Mouse (Mus musculus): Measurements from ENCODE around the gene Tenm4. TPM values are rescaled to one million over a fixed set of nuclear protein-coding genes. Genes with fewer than 3 reads are reported as not detected.

The Tenm4 gene
- total and polyA plus RNA-seq, 2 experiments from 2014 or later, result 1.4 to 5.9 TPM

DNA sequence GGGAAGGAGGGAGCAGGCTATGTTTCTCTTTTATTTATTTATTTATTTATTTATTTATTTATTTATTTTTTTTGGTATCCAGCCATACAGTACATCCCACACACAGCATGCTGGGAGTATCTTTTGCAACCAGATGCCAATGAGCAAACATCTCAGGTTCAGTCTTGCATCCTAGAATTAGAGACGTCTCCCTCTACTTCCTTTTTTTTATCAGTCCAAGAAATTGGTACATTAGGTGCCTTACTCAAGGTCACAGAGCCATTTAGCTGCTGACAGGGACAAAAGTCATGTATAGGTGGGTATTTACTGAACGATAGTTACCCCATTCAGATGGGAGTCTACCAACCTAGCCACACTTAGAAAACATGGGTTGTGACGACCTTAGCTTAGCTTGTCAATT, 517.1 kb downstream of the Tenm4 start:
- ATAC-seq (ENCODE audit: insufficient read depth, low read depth), result no peak
- no peak for TF ChIP-seq CTCF (IDR thresholded peaks at IDR 0.05; ENCODE audit: low read depth)
- DNase-seq (ENCODE audit: low spot score), result no peak
- no peaks in the 10 kb centered on the region for H3K36me3 ChIP-seq (replicated peaks; ENCODE audit: control insufficient read depth, insufficient read depth, low read length)
- no peak overlapping the region for H3K4me3 ChIP-seq (ENCODE audit: low read depth, low read length)
- no peak overlapping the region for H3K9ac ChIP-seq (replicated peaks; ENCODE audit: low read depth, low read length)
- no peak overlapping the region for H3K27ac ChIP-seq (ENCODE audit: low read depth)
- no peak overlapping the region for H3K4me2 ChIP-seq (ENCODE audit: low read depth, low read length)
- no peaks in the 10 kb centered on the region for H3K9me3 ChIP-seq (replicated peaks; ENCODE audit: control insufficient read depth, low read length)
- H3K4me1 ChIP-seq (ENCODE audit: control insufficient read depth, insufficient read depth), result no peaks in the 10 kb centered on the region
- 79% methylated on average over 3 of the region's 3 CpGs for WGBS
- H3K27me3 ChIP-seq (ENCODE audit: control insufficient read depth, insufficient read depth, low read length), result peaks cover 23% of the 10 kb centered on the region; the same call in 1 of the 2 replicates

GRCm38 (mm10) chr7:96701097-96701845, 530.2 kb downstream of the Tenm4 start:
- 69% methylated on average over 8 of the region's 8 CpGs for WGBS
- TF ChIP-seq CTCF (IDR thresholded peaks at IDR 0.05; ENCODE audit: low read depth) (no peak), EP300 (IDR thresholded peaks at IDR 0.05; ENCODE audit: low read depth) (no peak)

DNA sequence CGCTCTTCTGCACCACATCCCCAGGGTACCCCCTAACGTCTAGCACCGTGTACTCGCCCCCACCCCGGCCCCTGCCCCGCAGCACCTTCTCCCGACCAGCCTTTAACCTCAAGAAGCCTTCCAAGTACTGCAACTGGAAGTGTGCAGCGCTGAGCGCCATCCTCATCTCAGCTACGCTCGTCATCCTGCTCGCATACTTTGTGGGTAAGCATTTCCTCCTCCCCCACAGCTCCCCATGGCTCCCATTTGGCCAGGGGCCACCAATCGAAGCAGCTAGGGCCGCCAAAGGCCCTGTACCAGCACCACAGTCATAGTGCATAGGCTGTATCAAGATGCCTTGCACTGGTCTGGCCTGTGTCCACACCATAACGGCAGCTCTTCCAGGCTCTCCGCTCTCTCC, 532.9 kb downstream of the Tenm4 start:
- peaks cover 3% of the 10 kb centered on the region; the same call in 1 of the 2 replicates for H3K27me3 ChIP-seq (ENCODE audit: control insufficient read depth, insufficient read depth, low read length)
- H3K4me2 ChIP-seq (ENCODE audit: low read depth, low read length), result no peak overlapping the region
- no peak overlapping the region for H3K4me3 ChIP-seq (ENCODE audit: low read depth, low read length)
- no peaks in the 10 kb centered on the region for H3K9me3 ChIP-seq (replicated peaks; ENCODE audit: control insufficient read depth, low read length)
- ATAC-seq (ENCODE audit: insufficient read depth, low read depth) (no peak), DNase-seq (ENCODE audit: low spot score) (no peak)
- H3K36me3 ChIP-seq (replicated peaks; ENCODE audit: control insufficient read depth, insufficient read depth, low read length), result no peaks in the 10 kb centered on the region
- no peak overlapping the region for H3K9ac ChIP-seq (replicated peaks; ENCODE audit: low read depth, low read length)
- H3K27ac ChIP-seq (ENCODE audit: low read depth), result no peak overlapping the region
- no peaks in the 10 kb centered on the region for H3K4me1 ChIP-seq (ENCODE audit: control insufficient read depth, insufficient read depth)
- WGBS, result 77% methylated on average over 16 of the region's 16 CpGs
- TF ChIP-seq EP300 (IDR thresholded peaks at IDR 0.05; ENCODE audit: low read depth) (no peak), CTCF (IDR thresholded peaks at IDR 0.05; ENCODE audit: low read depth) (no peak)

More at GRCm38 (mm10) chr7:96701097-96701845, 530.2 kb downstream of the Tenm4 start:
- DNase-seq (ENCODE audit: low spot score) (no peak), ATAC-seq (ENCODE audit: insufficient read depth, low read depth) (no peak)
- Histone ChIP-seq H3K9ac (replicated peaks; ENCODE audit: low read depth, low read length) (no peak overlapping the region), H3K4me3 (ENCODE audit: low read depth, low read length) (no peak overlapping the region), H3K27ac (ENCODE audit: low read depth) (no peak overlapping the region), H3K36me3 (replicated peaks; ENCODE audit: control insufficient read depth, insufficient read depth, low read length) (no peaks in the 10 kb centered on the region), H3K27me3 (ENCODE audit: control insufficient read depth, insufficient read depth, low read length) (peaks cover under 1% of the 10 kb centered on the region; the same call in 1 of the 2 replicates), H3K9me3 (replicated peaks; ENCODE audit: control insufficient read depth, low read length) (no peaks in the 10 kb centered on the region), H3K4me1 (ENCODE audit: control insufficient read depth, insufficient read depth) (no peaks in the 10 kb centered on the region), H3K4me2 (ENCODE audit: low read depth, low read length) (no peak overlapping the region)

DNA sequence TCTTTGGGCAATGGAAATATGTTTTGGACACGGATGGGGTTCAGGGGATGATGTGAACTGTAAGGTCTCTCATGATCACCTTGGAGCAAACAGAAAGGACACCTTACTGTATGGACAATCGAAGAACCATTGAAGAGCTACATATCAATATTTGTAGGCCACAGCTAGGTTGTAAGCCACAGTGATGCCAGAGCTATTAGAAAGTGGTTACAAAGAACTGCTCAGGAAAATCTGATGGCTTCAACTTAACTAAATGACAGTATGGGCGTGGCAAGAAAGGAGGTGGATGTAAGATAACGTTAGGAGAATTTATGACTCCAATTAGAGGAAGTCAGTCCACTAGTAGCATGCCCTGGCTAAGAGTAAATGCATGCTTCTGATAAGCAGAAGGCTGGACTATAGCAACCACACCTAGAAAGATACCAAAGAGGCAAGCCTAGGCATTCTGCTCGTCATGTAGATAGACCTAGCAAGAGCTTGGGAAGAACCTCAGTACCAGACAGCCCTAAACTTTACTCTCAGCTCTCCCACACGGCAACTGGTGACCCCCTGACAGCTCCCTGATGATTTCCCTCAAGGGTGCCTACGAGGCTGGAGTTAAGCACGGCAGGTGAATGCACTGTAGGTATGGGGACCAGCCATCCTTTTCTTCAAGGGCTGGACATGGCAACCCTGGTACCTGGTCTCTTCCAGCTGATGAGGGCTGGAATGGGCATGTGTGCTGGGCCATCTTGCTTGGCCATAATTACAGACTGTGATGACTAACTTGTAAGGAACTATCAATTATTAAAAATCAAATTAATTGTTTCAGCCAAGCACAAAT, 534.5 kb downstream of the Tenm4 start:
- Histone ChIP-seq H3K9me3 (replicated peaks; ENCODE audit: control insufficient read depth, low read length) (no peaks in the 10 kb centered on the region), H3K27me3 (ENCODE audit: control insufficient read depth, insufficient read depth, low read length) (peaks cover 3% of the 10 kb centered on the region; the same call in 1 of the 2 replicates), H3K27ac (ENCODE audit: low read depth) (no peak overlapping the region), H3K4me2 (ENCODE audit: low read depth, low read length) (no peak overlapping the region), H3K9ac (replicated peaks; ENCODE audit: low read depth, low read length) (no peak overlapping the region), H3K36me3 (replicated peaks; ENCODE audit: control insufficient read depth, insufficient read depth, low read length) (no peaks in the 10 kb centered on the region), H3K4me1 (ENCODE audit: control insufficient read depth, insufficient read depth) (no peaks in the 10 kb centered on the region), H3K4me3 (ENCODE audit: low read depth, low read length) (no peak overlapping the region)
- DNase-seq (ENCODE audit: low spot score) (no peak), ATAC-seq (ENCODE audit: insufficient read depth, low read depth) (no peak)
- TF ChIP-seq EP300 (IDR thresholded peaks at IDR 0.05; ENCODE audit: low read depth), result no peak
- TF ChIP-seq CTCF (IDR thresholded peaks at IDR 0.05; ENCODE audit: low read depth), result no peak
- 62% methylated on average over 8 of the region's 8 CpGs for WGBS

- Histone ChIP-seq H3K4me3 (ENCODE audit: low read depth, low read length) (no peak overlapping the region), H3K4me2 (ENCODE audit: low read depth, low read length) (no peak overlapping the region), H3K4me1 (ENCODE audit: control insufficient read depth, insufficient read depth) (no peaks in the 10 kb centered on the region), H3K9me3 (replicated peaks; ENCODE audit: control insufficient read depth, low read length) (no peaks in the 10 kb centered on the region), H3K27me3 (ENCODE audit: control insufficient read depth, insufficient read depth, low read length) (peaks cover 3% of the 10 kb centered on the region; the same call in 1 of the 2 replicates), H3K36me3 (replicated peaks; ENCODE audit: control insufficient read depth, insufficient read depth, low read length) (no peaks in the 10 kb centered on the region), H3K27ac (ENCODE audit: low read depth) (no peak overlapping the region), H3K9ac (replicated peaks; ENCODE audit: low read depth, low read length) (no peak overlapping the region)
- ATAC-seq (ENCODE audit: insufficient read depth, low read depth) (no peak), DNase-seq (ENCODE audit: low spot score) (no peak)
- WGBS, result 83% methylated on average over 7 of the region's 7 CpGs
- TF ChIP-seq EP300 (IDR thresholded peaks at IDR 0.05; ENCODE audit: low read depth) (no peak), CTCF (IDR thresholded peaks at IDR 0.05; ENCODE audit: low read depth) (no peak)
These were observed 535.5 kb downstream of the Tenm4 start for GRCm38 (mm10) chr7:96706531-96706930.

All from heart, postnatal 0 days (tissue).